Mouse (Mus musculus) erythroblast, embryonic 14.5 days (primary cell): ENCODE measurements around the gene Shd.

Experiments used
- GATA1 ChIP-seq: IDR thresholded peaks from 2 replicates; pipeline ENCODE4 v1.6.1; 2012; ENCODE audit warnings: low read length, inconsistent platforms, mixed read lengths
- TAL1 ChIP-seq: IDR thresholded peaks from 3 replicates; pipeline ENCODE4 v1.6.1; 2012; ENCODE audit warnings: low read length, inconsistent platforms, mixed read lengths

GRCm38 (mm10) chr17:55961631-55962030 lies 8.6 kb upstream of the Shd start:
- no peak for TF ChIP-seq GATA1
- TF ChIP-seq TAL1, result no peak
